Mouse (Mus musculus): ENCODE data around the gene Lrrc46. TPM values are rescaled to one million over a fixed set of nuclear protein-coding genes. Genes with fewer than 3 reads are reported as not detected.

The Lrrc46 gene
- polyA plus RNA-seq (2015; fragmentation: Nextera tagmentation; extraction: Ambion mirVana) = 0.16 and 0.50 TPM in 2 replicates

DNA sequence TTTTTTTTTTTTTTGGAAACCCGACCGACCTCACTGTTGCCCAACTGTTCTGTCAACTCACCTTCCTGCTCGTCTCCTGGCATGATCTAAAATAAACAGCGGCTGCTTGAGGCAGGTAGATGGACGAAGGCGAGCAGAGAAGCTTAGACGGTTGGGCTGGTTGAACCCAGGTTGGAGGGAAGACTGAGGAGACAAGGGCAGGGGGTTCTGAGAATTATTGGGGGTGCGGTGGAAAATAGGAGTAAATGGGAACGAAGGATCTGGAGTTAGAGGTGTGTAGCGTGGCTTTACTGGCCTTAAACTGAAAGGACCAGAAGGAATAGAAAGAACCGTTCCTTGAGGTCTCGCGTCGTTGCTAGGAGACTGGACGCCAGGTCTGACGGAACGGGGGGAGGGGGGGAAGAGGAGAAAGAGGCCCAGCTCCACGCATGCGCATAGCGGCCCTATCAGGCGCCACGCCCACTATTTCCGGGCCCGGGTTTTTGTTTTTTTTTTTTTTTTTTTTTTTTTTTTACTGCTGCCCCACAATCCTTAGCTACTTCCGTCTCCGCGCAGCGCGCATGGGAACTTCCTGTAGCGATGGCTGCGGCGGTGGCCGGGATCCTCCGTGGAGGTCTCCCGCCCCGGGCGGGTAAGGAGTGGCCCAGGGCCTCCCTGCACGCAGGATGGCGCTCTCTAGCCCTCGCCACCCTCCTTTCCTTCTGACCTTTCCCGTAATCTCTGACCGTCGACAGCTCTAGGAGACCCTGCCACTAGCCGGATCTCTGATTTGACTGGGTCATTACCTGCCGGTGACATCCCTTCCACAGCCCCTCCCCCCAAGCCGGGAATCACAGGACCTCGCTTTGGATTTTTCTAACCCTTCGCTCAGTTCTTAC lies at the start of gene Lrrc46, which contains the start of gene Mrpl10:
TSS of gene Lrrc46 (minus strand) at position 386 of the 878 bp plus-strand sequence.
TSS of gene Mrpl10 (plus strand) at position 539 of the 878 bp plus-strand sequence.

DNA sequence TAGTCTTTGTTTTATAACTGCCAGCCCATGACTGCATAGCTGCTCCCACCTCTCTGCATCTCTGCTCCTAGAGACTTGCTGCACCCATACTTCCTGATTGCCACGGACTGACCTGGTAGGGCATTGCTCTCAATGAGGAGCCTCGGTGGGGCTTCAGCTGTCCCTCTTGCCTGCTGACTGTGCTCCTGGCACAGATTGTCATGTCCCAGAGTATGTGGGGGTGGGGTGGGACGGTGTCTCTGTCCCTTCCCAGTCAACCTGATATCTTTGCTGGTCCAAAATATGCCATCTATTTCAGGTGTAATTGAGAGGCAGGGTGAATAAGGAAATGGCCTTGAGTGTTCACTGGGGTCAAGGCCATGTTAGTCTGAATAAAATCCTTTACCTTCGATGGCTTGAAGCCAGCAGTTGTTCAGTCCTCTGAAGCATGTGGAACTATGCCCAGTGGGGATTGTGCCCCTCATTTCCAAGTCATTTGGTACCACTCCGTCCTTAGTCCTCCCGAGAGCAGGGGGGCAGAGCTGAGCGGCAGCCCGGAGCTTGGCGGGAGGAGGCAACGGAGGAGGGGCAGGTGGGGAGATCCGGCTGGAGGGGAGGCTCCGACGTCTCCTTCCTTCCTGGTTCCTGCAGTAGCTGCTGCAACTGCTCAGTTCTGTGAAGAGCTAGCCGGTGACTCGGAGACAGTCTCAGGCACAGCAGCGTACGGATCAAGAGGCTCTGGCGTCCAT lies 9.2 kb upstream of the Lrrc46 start, which contains the start of gene Osbpl7:
TSS of gene Osbpl7 (plus strand) at position 413 of the 728 bp plus-strand sequence.

DNA sequence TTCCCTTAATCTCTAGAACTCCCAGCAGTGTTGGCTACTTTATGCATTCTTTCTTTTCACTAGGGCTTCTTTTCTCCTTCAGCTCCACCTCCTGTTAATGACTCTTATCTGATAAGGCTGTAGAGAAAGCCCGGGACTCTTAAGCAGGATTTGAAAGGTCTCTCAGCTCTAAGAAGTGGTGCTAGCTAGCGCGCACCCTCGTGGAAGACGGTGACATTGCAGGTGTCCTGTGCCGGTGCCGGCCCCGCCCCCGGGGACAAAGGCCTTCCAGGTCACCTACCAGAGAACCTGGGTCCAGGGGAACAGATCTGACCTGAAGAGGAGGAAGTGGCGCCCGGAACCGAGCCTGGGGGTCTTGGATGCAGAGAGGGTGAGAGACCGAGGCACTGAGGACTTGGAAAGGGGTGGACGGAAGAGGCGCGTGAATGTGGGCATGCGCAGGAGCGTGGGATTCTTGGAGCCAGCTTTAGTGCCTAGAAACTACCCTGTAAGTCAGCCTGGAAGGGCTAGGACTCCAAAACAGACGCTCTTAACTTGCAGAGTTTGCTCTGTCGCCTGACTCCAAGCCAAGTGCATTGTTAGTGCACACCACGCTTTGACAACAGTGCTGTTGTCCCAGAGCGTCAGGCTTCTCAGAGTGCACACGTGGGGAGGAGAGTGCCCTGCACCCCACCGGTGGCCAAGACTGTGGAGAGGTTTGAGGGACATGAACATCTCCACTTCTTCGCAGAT lies 11.4 kb downstream of the Lrrc46 start, which contains the start of gene Scrn2:
TSS of gene Scrn2 (plus strand) at position 253 of the 732 bp plus-strand sequence.

DNA sequence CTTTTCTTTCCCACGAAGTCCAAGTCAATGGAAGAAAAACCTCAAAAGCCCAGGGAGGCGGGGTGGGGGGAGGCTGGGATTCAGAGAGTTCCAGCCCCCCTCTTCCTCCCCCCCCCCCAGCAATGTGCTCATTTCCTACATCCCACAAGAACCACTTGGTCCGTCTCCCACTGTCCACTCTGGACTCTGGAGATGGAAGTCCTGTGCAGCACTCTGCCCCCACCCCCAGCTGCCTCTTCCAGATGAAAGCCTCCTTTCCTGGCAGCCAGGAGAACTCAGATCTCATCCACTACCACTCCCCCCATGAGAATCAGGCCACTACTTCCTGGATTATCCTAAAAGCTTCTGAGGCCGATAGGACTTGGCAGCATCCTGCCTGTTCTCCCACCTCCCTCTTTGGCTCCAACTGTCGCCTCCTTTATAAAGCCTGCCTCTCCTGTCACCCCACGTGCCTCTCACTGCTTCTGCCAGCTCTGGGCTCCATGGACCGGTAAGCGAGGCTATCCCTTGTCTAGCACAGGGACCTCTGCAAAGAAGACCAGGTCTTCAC lies 28.0 kb downstream of the Lrrc46 start, which contains the start of gene Sp6:
TSS of gene Sp6 (plus strand) at position 274 of the 550 bp plus-strand sequence.

Small RNA genes lying within 50 kb of the gene (microRNA-seq; reads per million reads assigned to microRNA genes)
- gene Mir8103 = 0 to 0.61 reads per million in 2 experiments

Other genes starting within 250 kb of the Lrrc46 start
- 92.9 and 93.4 TPM in 2 replicates for gene Nfe2l1, start 211.4 kb downstream of the Lrrc46 start, polyA plus RNA-seq (2015; fragmentation: Nextera tagmentation; extraction: Ambion mirVana)
- 160 and 192 TPM in 2 replicates for gene Copz2, start 191.5 kb downstream of the Lrrc46 start, polyA plus RNA-seq (2015; fragmentation: Nextera tagmentation; extraction: Ambion mirVana)
- gene Cdk5rap3, start 124.9 kb downstream of the Lrrc46 start, polyA plus RNA-seq (2015; fragmentation: Nextera tagmentation; extraction: Ambion mirVana) = 39.5 and 46.3 TPM in 2 replicates
- 0.18 TPM in 1 of 2 replicates, not detected in the other for gene Prr15l, start 113.3 kb downstream of the Lrrc46 start, polyA plus RNA-seq (2015; fragmentation: Nextera tagmentation; extraction: Ambion mirVana)
- 14.3 and 16.0 TPM in 2 replicates for gene Pnpo, start 97.4 kb downstream of the Lrrc46 start, polyA plus RNA-seq (2015; fragmentation: Nextera tagmentation; extraction: Ambion mirVana)
- gene Sp2, start 58.4 kb downstream of the Lrrc46 start, polyA plus RNA-seq (2015; fragmentation: Nextera tagmentation; extraction: Ambion mirVana) = 8.1 and 10.1 TPM in 2 replicates
- 0.12 and 0.41 TPM in 2 replicates for gene Sp6, start 28.0 kb downstream of the Lrrc46 start, polyA plus RNA-seq (2015; fragmentation: Nextera tagmentation; extraction: Ambion mirVana)
- 10.1 and 11.1 TPM in 2 replicates for gene Scrn2, start 11.5 kb downstream of the Lrrc46 start, polyA plus RNA-seq (2015; fragmentation: Nextera tagmentation; extraction: Ambion mirVana)
- 64.1 and 67.5 TPM in 2 replicates for gene Mrpl10, start 153 bp upstream of the Lrrc46 start, polyA plus RNA-seq (2015; fragmentation: Nextera tagmentation; extraction: Ambion mirVana)
- 2.8 and 3.6 TPM in 2 replicates for gene Osbpl7, start 9.2 kb upstream of the Lrrc46 start, polyA plus RNA-seq (2015; fragmentation: Nextera tagmentation; extraction: Ambion mirVana)
- gene Tbx21, start 73.9 kb upstream of the Lrrc46 start, polyA plus RNA-seq (2015; fragmentation: Nextera tagmentation; extraction: Ambion mirVana) = 0.54 and 0.55 TPM in 2 replicates
- gene Tbkbp1, start 110.1 kb upstream of the Lrrc46 start, polyA plus RNA-seq (2015; fragmentation: Nextera tagmentation; extraction: Ambion mirVana) = 2.8 and 3.7 TPM in 2 replicates
- gene Kpnb1, start 146.5 kb upstream of the Lrrc46 start, polyA plus RNA-seq (2015; fragmentation: Nextera tagmentation; extraction: Ambion mirVana) = 15.3 and 15.6 TPM in 2 replicates
- gene Npepps, start 239.2 kb upstream of the Lrrc46 start, polyA plus RNA-seq (2015; fragmentation: Nextera tagmentation; extraction: Ambion mirVana) = 40.3 and 42.1 TPM in 2 replicates